Mouse (Mus musculus) cerebellum, postnatal 14 days (tissue): ENCODE results near the gene Cacna2d3.
A peak's percentile ranks its signal among the peaks of the same experiment; 100 is the strongest.

Source experiments
- DNase-seq, 2 experiments: peaks; one replicate each; pipeline ENCODE4 v3.0.0; 2021; ENCODE audit warnings: mixed read lengths in 2 of 2

Cacna2d3 gene

DNA sequence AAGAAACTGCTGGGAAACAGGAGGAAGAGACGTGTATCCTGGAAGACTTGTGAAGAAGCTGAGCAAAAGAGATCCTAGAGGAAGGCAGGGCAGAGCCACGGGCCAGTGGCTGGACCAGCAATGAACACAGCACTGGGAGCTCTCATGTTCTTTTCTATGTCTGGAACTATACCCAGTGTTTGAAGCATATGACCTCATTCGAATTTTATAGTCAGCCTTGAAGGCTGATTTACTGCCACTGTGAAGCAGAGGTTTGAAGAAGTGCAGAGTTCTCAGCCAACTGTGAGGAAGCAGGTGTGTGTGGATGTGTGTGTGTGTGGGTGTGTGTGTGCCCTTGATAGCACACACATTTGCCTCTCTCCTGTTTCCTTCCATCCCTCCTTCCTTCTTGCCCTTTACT is 483.2 kb downstream of the Cacna2d3 start:
- no peak for DNase-seq

DNA sequence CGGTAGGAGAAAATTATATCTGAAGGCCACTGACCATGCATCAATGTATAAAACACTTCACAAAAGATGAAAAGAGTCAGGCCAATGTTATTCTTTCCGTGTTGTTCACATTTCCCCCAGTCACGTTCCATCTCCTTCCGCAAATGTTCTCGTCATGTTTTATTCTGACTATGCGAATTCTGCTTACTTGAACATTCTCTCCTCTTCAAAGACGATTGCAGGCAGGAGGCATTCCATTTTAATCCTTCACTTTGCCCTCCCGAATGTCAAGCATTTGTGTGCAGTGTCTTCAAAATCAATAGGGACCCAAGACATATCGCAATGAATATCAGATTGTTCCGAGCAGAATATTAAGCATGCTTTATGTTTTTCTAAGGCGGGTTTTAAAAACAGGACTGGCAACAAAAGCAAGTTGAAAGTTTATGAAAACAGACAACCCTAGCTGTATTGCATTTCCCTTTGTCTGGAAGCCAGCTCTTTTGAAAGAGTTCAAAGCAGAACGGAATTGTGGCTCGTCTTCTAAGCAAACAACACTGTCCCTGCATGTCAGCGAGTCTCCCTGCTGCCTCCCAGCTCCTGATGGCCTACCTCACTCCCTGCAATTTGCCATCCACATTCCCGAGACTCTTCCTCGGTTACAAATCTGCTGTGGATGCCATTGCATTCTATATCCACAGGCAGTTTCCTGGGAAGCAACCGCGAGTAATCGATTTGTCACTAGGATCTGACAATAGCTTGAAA is 492.5 kb downstream of the Cacna2d3 start:
- peak; percentile 26 to 45 for DNase-seq

DNA sequence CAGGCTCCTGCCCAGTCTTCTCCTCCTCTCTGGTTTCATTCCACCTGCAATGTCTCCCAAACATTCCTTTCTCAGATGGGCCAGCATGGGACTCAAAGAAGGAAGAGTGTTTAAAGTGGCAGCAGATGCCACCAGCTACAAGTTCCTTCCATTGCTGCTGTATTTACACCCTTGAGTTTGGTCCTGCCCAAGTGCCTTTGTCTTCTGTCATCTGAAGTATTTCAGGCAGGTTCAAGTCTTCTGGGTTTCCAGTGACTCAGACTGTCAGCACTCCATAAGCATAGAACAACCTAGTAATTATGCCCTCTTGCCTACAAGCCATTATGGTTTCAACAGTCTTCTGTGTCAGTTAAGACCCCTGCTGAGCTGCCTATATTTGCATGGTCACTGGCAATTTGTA is 493.2 kb downstream of the Cacna2d3 start:
- DNase-seq: no peak

DNA sequence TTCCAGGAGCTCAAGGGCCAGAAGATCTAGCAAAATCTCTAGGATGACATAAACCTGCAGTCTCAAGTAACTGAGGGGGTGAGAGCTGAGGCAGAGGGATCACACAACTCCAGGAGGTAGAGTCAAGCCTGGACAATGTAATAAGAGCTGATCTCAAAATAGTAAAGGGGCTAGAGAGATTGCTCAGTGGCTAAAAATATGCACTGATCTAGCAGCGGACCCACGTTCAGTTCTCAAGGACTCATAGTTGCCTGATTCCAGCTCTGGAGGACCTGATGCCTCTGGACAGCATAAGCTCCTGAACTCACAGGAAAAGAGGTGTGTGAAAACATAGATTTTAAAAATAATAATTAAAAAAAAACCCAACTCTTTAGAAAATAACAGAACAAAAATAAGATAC is 493.7 kb downstream of the Cacna2d3 start:
- no peak for DNase-seq

DNA sequence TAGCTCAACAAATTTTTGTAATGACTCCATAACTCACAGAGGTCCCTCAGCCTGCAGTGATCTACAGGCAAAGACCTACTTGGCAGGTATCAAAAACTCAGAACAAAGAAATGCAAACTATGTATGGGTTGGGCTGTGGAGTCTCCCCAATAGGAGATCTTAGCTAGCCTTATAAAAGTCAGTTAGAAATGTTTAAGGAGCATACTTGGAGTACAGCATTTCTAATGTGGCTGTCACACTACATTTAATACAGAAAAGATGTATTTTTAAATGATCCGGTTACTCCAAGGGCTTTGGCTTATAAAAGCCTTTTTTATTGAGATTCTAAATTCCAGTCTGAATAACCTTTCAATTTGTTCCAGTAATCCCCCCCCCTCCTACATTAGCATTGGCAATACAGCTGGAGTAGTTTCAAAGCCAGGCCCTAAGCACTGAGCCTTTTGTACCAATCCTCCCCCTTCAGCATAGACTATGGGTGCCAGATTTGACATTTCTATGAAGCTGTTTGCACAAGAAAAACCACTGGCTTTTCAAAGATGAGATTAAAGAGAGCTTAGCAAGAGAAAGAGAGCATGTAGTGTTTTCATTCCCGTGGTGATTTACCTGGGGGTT is 495.8 kb downstream of the Cacna2d3 start:
- no peak for DNase-seq

DNA sequence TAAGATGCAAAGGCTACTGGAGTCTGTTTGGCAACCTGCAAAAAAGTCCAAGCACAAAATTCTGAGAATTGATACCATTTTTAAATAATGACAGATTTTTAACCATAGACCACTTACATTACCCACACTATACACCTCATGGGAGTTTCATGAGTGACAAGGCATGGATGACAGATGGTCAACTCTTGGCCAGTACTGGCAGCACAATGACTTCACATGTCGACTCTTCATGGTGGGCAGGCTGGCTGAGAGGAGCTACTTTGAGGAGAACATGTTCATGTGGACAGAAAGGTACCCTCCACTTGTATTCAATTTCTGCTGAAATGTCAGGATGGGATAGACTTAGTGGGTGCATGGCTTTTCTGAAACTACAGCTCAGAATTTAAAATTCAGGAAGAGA is 498.7 kb downstream of the Cacna2d3 start:
- peak; percentile 68 to 81 for DNase-seq

DNA sequence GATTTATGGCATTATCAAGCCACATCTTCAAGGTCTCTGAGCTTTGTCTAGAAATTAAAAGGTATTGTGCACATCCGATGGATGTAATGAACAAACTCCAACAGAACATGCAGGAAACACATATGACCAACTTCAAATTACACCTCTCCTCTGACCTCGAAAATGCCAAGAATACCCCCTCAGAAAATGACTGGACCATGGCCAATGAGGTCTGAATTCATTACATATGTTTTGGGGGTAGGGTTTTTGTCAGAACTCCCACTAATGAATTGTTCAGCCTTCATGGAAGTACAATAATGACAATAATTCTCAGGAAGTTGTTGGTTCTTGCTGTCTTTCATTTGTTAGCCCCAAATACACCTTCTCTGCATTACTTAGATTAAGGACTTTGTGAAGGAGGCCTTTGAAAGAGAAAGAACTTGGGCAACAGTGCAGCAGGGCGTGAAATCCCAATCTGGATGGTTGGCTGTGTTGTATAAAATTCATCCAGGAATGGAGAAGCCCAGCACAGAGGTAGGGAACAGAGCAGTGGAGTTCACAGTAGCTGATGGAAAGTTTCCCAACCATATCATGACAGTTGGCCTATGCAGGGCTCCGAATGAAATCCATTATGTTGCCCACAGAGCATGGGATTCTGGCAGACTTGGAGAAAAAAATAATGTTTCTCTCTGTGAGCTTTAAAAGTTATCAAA is 499.3 kb downstream of the Cacna2d3 start:
- DNase-seq: peak; percentile 89 to 95

DNA sequence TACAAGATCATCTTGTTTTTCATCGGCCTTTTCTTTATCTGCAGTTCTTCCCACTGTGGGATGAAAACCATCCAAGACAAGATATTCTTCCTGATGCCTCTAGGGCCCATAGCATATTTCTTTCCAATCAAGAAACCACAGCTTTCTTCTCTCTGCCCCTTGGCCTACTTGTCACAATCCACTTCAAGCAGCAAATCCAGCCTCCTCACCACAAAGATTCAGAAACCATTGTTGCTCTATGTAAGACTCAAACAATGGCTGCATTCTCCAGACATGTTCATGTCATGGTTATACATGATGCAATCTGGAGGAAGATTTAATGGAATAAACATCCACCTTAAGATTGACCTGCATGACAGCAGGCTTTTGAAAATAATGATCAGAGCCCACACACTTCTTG is 505.6 kb downstream of the Cacna2d3 start:
- DNase-seq: no peak

DNA sequence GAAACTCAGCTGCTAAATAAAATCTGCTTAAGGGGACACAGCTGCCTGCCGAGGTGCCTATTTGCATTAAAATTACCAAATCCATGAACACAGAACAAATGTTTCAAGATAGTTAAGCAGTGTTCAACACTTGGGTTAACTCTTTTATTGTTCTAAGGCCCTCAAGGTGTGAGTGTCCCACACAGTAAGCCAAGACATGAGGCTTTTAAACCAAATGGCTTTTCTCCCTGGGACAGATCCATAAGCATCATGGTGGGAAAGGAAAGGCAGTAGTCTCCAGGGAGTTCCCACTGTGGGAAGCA is 516.7 kb downstream of the Cacna2d3 start:
- DNase-seq: no peak

DNA sequence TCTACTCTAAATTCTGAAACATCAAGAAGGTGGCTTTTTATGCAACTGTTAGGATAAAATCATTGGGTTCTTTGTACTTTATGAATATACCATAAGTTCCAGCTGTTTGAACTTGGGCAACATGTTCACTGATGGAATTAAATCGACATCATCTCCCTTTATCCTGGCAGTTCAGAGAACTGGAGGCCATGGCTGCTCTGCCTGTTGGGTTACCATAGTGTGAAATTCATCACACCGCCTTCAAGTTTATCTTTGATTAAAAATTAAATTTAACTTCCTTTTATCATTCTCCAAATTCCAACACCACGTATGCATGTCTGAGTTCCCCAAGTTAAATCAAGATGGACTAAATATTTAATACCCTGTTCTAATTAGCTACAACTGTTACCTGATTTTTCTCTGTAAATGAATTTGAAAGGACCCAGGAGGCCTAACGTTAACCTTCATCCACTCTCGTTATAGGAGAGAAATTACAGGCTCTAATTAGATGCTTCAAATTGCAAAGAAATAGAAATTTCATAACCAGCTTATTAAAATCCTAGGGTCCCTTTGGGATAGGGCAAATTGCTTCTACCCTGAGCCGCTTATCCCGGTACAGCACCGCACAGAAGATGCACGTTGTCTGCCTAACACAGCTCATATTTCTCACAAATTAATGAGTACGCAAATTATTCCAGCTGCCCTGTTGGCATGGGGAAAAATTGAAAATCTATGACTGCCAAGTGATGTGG is 517.3 kb downstream of the Cacna2d3 start:
- no peak for DNase-seq

DNA sequence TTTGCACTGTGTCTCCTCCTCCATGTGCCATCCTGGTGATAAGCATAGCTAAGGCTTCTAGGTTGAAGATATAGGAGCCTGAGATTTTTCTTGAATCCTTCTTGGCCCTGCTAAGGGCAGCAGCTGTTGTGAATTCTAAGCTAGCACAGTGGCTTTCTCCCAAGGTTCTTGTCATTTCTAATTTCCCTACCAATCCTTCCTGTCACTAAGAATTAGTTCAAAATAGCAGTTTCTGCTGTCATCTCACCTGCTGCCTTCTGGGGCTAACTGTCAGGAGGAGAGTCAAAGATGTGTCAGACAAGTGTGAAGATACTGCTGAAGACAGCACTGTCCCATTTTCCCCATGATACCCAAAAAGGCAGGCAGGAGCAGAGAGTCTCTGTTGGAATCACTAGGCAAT is 525.5 kb downstream of the Cacna2d3 start:
- DNase-seq: peak in 1 of 2 experiments; percentile 37

DNA sequence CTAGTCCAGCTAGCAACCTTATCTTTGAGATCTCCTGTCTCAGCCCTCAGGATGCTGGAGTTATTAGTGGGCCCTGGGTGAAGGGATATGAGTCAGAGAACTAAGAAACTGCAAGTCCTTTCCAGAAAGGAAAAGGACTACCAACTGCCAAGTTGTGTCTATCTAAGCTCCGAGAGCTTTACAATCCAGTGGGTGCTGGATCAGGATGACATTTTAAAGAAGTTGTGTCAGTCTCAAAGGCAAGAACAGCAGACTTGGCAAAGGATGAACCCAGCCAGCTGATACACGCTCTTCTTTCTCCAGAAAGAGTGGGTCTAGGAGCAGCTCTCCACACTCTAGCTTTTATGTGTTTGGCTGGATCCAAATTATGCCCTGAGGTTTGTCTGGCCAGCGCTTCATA is 530.2 kb downstream of the Cacna2d3 start:
- DNase-seq: no peak

DNA sequence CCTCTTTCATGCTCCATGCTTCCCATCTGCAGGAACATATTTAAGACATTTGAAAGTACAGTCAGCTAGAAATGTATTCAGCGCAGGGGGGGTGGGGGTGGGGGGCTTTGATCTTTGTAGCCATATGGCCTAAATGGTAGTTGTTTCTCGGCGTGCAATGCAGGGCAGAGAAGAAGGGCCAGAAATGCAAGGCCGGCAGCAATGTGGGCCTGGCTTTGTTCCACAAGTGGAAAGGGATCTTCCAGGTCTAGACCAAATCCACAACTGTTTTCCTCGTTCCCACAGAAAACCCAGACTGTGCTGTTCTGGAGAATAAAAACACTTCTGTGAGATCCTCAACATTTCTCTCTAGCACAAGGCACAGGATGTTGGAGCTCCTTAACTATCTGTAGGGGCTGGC is 537.9 kb downstream of the Cacna2d3 start:
- DNase-seq: peak; percentile 20 to 58

DNA sequence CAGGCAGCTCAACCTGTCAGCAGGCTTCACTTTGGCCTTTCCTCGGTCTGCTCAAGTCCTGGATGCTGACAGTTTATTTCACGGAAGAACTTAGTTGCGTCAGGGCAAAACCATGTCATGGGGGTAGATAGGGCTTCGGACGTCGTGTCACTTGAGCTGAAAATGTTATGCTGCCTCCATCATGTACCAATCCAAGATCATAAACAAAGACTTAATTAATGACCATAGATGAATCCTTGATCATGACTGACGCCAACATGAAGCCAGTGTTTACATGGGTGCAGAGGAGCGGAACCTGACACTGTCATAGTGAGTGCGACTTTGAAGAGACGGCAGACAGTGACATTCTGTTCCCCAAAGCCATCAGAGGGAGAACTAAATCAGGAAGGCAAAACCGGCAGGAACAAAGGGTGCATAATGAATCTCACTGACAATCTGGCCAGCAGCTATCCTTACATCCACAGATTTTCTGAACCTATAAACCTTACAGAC is 542.2 kb downstream of the Cacna2d3 start:
- no peak for DNase-seq

DNA sequence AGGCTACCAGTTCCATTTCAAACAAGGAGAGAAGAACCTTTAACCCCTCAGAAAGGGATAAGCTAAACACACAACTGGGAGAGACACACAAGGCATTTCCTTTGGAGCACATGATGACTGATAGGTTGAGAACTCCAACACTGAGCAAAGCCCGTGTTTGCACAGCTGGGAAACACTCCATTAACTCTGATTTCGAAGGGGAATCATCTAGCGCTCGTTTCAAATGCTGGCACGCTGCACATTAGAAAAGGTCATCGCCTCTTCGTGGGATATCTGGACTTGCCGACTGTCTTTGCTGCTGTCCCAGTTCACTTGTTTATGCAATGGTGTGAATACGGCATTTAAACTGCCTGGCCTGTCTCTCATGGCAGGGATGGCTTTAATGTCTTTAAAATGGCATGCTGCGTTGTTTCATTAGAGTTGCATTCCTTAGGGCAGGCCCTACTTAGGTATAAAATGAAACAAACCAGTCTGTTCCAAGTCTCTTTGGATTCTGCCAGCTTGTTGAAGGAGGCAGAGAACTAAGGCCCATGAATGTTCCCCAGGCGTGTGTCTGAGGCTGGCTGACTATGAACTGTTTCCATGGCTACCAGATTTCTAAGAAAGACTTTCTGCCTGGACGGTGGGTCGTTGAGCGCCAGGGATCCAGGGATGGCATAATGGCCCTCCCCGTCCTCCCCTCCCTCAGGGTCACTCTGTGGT is 542.8 kb downstream of the Cacna2d3 start:
- DNase-seq: no peak

DNA sequence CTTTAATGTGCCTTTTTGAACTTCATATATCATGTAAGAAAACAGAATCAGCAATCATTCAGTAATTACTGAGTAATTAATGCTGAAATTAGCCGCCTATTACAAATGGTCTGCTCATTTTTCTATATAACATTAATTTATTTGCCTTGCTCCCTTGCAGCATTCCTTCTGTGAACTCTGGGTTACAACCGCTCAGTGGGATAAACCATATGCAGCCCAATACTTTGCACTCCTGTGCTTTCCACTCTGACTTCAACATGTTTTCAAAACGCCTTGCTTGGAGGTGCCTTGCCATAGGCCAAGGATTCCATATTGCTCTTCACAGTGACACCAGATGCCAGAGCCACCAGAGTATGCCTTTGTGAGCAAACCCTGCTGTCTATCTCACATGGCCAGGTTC is 546.9 kb downstream of the Cacna2d3 start:
- no peak for DNase-seq

DNA sequence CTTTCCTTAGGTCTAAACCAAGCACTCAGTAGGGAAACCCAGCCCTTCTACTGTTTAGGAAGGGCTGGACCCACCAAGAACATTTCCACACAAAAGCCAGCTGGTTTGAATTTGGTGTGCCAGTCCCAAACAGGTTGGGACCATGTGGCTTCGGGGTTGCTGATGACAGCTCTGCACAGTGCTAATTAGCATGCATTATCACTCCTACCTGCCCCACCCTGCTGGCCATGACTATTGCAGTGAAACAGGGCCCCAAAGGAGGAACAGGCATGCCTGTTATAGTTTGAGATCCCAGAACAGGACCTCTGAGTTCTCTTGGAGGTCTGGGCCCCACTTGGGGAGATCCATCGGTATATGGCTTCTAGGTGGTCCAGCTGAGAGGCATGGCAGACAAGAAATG is 549.5 kb downstream of the Cacna2d3 start:
- no peak for DNase-seq

DNA sequence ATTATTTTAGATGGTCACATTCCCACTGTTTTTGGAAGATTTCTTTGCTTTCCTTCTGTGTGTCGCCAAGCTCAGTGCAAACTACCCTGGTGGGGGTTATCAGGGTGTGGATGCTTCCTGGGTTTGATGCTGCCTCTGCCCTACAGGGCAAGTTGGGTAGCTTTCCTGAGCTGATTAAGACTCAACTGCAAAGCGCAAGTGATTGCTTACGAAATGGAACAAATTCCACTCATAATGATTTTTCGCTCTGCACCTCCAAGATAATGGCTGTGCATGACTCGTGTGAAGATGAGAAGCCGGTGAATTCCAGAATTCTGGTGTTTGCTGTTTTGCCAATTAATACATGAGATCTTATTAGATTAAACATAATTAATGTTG is 557.0 kb downstream of the Cacna2d3 start:
- DNase-seq: no peak

DNA sequence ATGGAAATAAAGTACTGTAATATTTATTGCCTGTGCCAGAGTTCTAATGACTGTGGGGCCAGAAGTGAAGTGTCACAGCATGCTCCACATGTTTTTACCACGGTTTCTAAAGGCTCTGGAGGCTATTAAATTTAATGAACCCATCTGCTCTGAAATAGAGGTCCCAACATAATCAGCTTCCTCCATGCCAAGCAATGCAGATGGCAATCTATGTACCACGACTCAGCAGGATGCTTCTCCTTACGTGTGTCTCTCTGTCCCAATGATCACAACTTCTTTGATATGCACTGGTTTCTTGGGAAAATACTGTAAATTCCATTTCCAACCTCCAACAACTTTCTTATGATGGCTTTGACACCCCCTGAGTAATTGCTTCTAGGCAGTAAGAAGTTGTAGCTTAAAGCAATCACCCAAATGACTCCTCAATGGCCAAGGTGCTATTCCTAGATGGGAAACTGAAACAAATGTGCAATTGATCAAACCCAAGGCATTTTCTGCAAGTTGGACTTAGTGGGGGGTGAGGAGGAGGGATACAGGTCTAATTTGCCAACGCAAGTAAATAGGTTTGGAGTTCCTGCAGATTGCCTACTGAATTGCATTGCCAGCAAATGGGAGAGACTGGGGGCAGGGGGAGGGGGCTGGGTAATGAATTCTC is 557.5 kb downstream of the Cacna2d3 start:
- DNase-seq: no peak

DNA sequence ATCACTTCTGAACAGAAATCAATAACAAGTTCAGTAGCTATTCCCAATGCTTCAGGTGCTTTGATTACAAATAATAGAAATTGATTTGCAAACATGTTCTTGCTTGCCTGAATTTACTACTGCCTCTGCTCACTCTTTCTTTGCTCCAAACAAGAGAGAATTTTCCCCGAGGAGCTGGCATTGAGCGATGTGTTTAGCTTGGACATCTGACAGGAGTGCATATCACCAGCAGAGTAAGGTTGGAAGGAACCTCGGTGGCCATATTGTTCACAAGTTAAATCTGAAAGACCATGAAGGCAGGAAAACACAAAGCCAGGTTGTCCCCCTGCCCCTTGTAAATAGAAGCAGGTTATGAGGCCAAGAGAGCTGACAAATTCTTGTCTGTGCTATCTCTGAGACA is 561.9 kb downstream of the Cacna2d3 start:
- peak; percentile 31 to 71 for DNase-seq

DNA sequence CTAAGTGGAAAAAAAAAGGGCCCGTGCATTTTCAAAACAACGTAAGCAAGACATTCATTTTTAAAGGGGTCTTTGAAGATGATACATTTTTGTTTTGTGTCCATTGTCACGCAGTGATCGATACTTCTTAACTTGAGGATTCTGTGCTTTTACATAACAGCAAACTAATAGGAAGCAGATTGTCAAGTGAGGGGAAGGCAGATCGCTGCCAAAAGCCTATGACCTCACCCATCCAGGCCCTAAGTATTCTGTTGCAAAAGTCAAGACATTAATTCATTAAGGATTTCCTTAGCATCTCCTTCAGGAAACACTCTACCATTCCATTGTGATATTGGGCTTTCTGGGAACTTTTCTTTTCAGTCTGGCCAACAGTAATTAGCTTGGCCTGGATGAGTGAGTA is 564.6 kb downstream of the Cacna2d3 start:
- no peak for DNase-seq

DNA sequence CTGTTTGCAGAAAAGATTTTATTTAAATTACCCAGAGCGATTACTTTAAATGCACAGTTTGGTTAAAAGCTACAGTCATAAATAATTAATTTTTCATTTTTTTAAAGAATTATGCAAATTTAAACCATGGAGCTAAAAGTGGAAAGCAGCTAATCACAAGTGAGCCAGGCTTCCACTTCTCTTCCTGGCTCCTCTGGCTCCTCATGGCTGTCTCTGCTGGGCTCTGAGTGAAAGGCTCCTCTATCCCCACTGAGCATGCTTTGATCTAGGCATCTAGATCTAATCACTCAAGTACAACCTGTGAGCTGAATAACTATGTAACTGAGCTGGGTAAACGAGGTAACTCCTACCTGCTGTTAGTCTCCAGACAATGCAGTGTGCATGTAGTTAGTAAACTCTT is 577.5 kb downstream of the Cacna2d3 start:
- no peak for DNase-seq
